Mouse (Mus musculus) brown adipose tissue, adult 24 weeks (tissue): ENCODE results near the gene Sugp2. TPM values are rescaled to one million over a fixed set of nuclear protein-coding genes. Genes with fewer than 3 reads are reported as not detected.
"Not testable (repeated sequence)": the region's sequence is repeated elsewhere in the genome, so short reads cannot be mapped to it uniquely, and the experiment has no call there.

ENCODE experiments used
- H3K27ac ChIP-seq: fragments of 200-500 bp; replicated peaks from 2 replicates; pipeline ENCODE4 v1.5.1; 2012; ENCODE audit warnings: low read depth, mild to moderate bottlenecking, low read length
- H3K4me1 ChIP-seq: fragments of 200-500 bp; 2 replicates; pipeline ENCODE4 v1.6.1; 2012; ENCODE audit warnings: low read length, mixed read lengths; ENCODE audit not compliant: control insufficient read depth, insufficient read depth, insufficient read length
- H3K4me3 ChIP-seq: fragments of 200-500 bp; 2 replicates; pipeline ENCODE4 v1.5.1; 2012; ENCODE audit warnings: low read depth, mild to moderate bottlenecking, low read length, moderate library complexity; ENCODE audit not compliant: insufficient read depth
- polyA plus RNA-seq: library from polyadenylated mRNA; stranded (reverse); fragments of >200 nt; gene quantifications from 2 replicates; pipeline ENCODE4 v1.2.4, GENCODE M21; 2012; ENCODE audit not compliant: missing spikeins, insufficient read depth, insufficient read length

Gene Sugp2
- polyA plus RNA-seq, 1 experiment, result 5.9 TPM

- peak within 1 kb of the TSS; percentile 92 for H3K27ac ChIP-seq
- H3K4me3 ChIP-seq, result peak within 1 kb of the TSS; percentile 89
- peaks cover 7% of the 10 kb centered on the region; the same call in 1 of the 2 replicates for H3K4me1 ChIP-seq
Observed at GRCm38 (mm10) chr8:70212112-70213055, 21.6 kb upstream of the Sugp2 start, which contains the start of gene Slc25a42. TSS of gene Slc25a42 (minus strand) at chr8:70212305.

- no peak overlapping the region for H3K4me3 ChIP-seq
- H3K27ac ChIP-seq, result no peak overlapping the region
- H3K4me1 ChIP-seq, result peaks cover 13% of the 10 kb centered on the region; the same call in 1 of the 2 replicates
Observed at GRCm38 (mm10) chr8:70214411-70214810, 19.6 kb upstream of the Sugp2 start.

- H3K4me3 ChIP-seq, result no peak overlapping the region
- H3K27ac ChIP-seq, result peak overlapping the region; percentile 69
- peaks cover 18% of the 10 kb centered on the region; the same call in 1 of the 2 replicates for H3K4me1 ChIP-seq
Observed at GRCm38 (mm10) chr8:70215092-70215491, 18.9 kb upstream of the Sugp2 start.

- H3K4me3 ChIP-seq, result not testable (repeated sequence)
- Histone ChIP-seq H3K4me1 (peaks cover 23% of the 10 kb centered on the region), H3K27ac (peak overlapping the region; percentile 69)
Observed at GRCm38 (mm10) chr8:70216161-70216560, 17.9 kb upstream of the Sugp2 start.

- Histone ChIP-seq H3K27ac (peak overlapping the region; percentile 92), H3K4me3 (no peak overlapping the region), H3K4me1 (peaks cover 27% of the 10 kb centered on the region)
Observed at GRCm38 (mm10) chr8:70216566-70216965, 17.5 kb upstream of the Sugp2 start.

- Histone ChIP-seq H3K4me3 (no peak overlapping the region), H3K4me1 (peaks cover 27% of the 10 kb centered on the region), H3K27ac (peak overlapping the region; percentile 92)
Observed at GRCm38 (mm10) chr8:70217441-70217840, 16.6 kb upstream of the Sugp2 start.

- peaks cover 29% of the 10 kb centered on the region for H3K4me1 ChIP-seq
- peak overlapping the region; percentile 100 for H3K27ac ChIP-seq
- H3K4me3 ChIP-seq, result no peak overlapping the region
Observed at GRCm38 (mm10) chr8:70219107-70219684, 14.8 kb upstream of the Sugp2 start.

- Histone ChIP-seq H3K27ac (peak overlapping the region; percentile 100), H3K4me3 (no peak overlapping the region), H3K4me1 (peaks cover 32% of the 10 kb centered on the region)
Observed at GRCm38 (mm10) chr8:70220236-70220840, 13.7 kb upstream of the Sugp2 start.

- peaks cover 28% of the 10 kb centered on the region for H3K4me1 ChIP-seq
- peak overlapping the region; percentile 98 for H3K27ac ChIP-seq
- no peak overlapping the region for H3K4me3 ChIP-seq
Observed at GRCm38 (mm10) chr8:70220911-70221310, 13.1 kb upstream of the Sugp2 start.

GRCm38 (mm10) chr8:70222041-70222440, 12.0 kb upstream of the Sugp2 start:
- no peak overlapping the region for H3K4me3 ChIP-seq
- peaks cover 28% of the 10 kb centered on the region for H3K4me1 ChIP-seq
- H3K27ac ChIP-seq, result peak overlapping the region; percentile 90

- Histone ChIP-seq H3K27ac (peak overlapping the region; percentile 90), H3K4me1 (peaks cover 25% of the 10 kb centered on the region), H3K4me3 (no peak overlapping the region)
Observed at GRCm38 (mm10) chr8:70223341-70223740, 10.7 kb upstream of the Sugp2 start.

GRCm38 (mm10) chr8:70227997-70228396, 6.0 kb upstream of the Sugp2 start:
- H3K27ac ChIP-seq, result no peak overlapping the region

GRCm38 (mm10) chr8:70230837-70231236, 3.2 kb upstream of the Sugp2 start:
- Histone ChIP-seq H3K27ac (no peak overlapping the region), H3K4me1 (no peaks in the 10 kb centered on the region), H3K4me3 (no peak overlapping the region)

More at GRCm38 (mm10) chr8:70227997-70228396, 6.0 kb upstream of the Sugp2 start:
- no peak overlapping the region for H3K4me3 ChIP-seq
- H3K4me1 ChIP-seq, result peaks cover 3% of the 10 kb centered on the region; the same call in 1 of the 2 replicates

- Histone ChIP-seq H3K27ac (no peak overlapping the region), H3K4me1 (no peaks in the 10 kb centered on the region), H3K4me3 (peak overlapping the region; percentile 80)
Observed at GRCm38 (mm10) chr8:70233606-70234005, 420 bp upstream of the Sugp2 start.

- peak overlapping the region; percentile 60 for H3K4me3 ChIP-seq
- H3K27ac ChIP-seq, result no peak overlapping the region
- H3K4me1 ChIP-seq, result no peaks in the 10 kb centered on the region
Observed at GRCm38 (mm10) chr8:70234781-70235128, 729 bp downstream of the Sugp2 start.
